Mouse (Mus musculus) left cerebral cortex, postnatal 36 days (tissue): ENCODE measurements around the gene Cdkl4. TPM values are rescaled to one million over a fixed set of nuclear protein-coding genes. Genes with fewer than 3 reads are reported as not detected.
"Not testable (repeated sequence)": the region's sequence is repeated elsewhere in the genome, so short reads cannot be mapped to it uniquely, and the experiment has no call there.

Source experiments
- DNase-seq, 2 experiments: peaks; one replicate each; pipeline ENCODE4 v3.0.0; 2021 to 2022; ENCODE audit warnings: low spot score in 2 of 2, mixed read lengths in 1 of 2
- intact Hi-C: fragments of 180-260 bp; cut with DNase I; formaldehyde crosslinking; loops from one replicate; pipeline ENCODE4 v1.15.1; 2025
- total RNA-seq, 2 experiments: library from RNA; stranded (reverse); gene quantifications; 2 replicates each; pipeline ENCODE4 v1.2.3; 2021

Cdkl4 gene
- total RNA-seq, 2 experiments from 2014 or later = 19.8 to 22.0 TPM

- intact Hi-C loops = no loop called here
- no peak for DNase-seq
Observed at GRCm38 (mm10) chr17:80568842-80569601, 8.6 kb downstream of the Cdkl4 start.

- intact Hi-C loops = no loop called here
- no peak for DNase-seq
Observed at GRCm38 (mm10) chr17:80568441-80568840, 9.2 kb downstream of the Cdkl4 start.

- intact Hi-C loops = no loop called here
Observed at GRCm38 (mm10) chr17:80564611-80564924, 13.0 kb downstream of the Cdkl4 start.

GRCm38 (mm10) chr17:80563762-80564610 is 13.6 kb downstream of the Cdkl4 start:
- intact Hi-C loops, DNase-seq: not testable (repeated sequence)

More at GRCm38 (mm10) chr17:80564611-80564924, 13.0 kb downstream of the Cdkl4 start:
- DNase-seq = no peak

GRCm38 (mm10) chr17:80562792-80563191 is 14.8 kb downstream of the Cdkl4 start:
- DNase-seq = no peak
- intact Hi-C loops = no loop called here

- DNase-seq = peak; percentile 49 to 65
- intact Hi-C loops = loop anchor here (2.0 kb wide), 1 partner anchor 270 kb away; the partner anchor contains the start of genes Dhx57 and Morn2
Observed at GRCm38 (mm10) chr17:80560669-80561401, 16.8 kb downstream of the Cdkl4 start.

- intact Hi-C loops = loop anchor here (2.0 kb wide), 2 partner anchors 105 to 269 kb away; partner anchors contain the start of genes Dhx57 and Morn2
- DNase-seq = no peak
Observed at GRCm38 (mm10) chr17:80559745-80560144, 17.9 kb downstream of the Cdkl4 start.

GRCm38 (mm10) chr17:80559050-80559449 is 18.6 kb downstream of the Cdkl4 start:
- intact Hi-C loops = loop anchor here (2.0 kb wide), 1 partner anchor 104 kb away; no protein-coding TSS in a partner anchor
- DNase-seq = no peak

- intact Hi-C loops = loop anchor here (2.0 kb wide), 1 partner anchor 104 kb away; no protein-coding TSS in a partner anchor
- DNase-seq = no peak
Observed at GRCm38 (mm10) chr17:80558583-80558982, 19.0 kb downstream of the Cdkl4 start.

- intact Hi-C loops = no loop called here
- DNase-seq = no peak
Observed at GRCm38 (mm10) chr17:80557461-80557860, 20.2 kb downstream of the Cdkl4 start.

GRCm38 (mm10) chr17:80553318-80554270 is 24.0 kb downstream of the Cdkl4 start:
- intact Hi-C loops = loop anchor here (1.0 kb wide), 2 partner anchors 70 to 74 kb away; no protein-coding TSS in a partner anchor
- peak; percentile 69 to 71 for DNase-seq

GRCm38 (mm10) chr17:80552653-80553052 is 25.0 kb downstream of the Cdkl4 start:
- intact Hi-C loops = loop anchor here (1.0 kb wide), 2 partner anchors 69 to 73 kb away; no protein-coding TSS in a partner anchor

GRCm38 (mm10) chr17:80550981-80551380 is 26.6 kb downstream of the Cdkl4 start:
- DNase-seq = no peak
- intact Hi-C loops = no loop called here

More at GRCm38 (mm10) chr17:80552653-80553052, 25.0 kb downstream of the Cdkl4 start:
- DNase-seq = no peak

- intact Hi-C loops = no loop called here
- no peak for DNase-seq
Observed at GRCm38 (mm10) chr17:80546846-80547245, 30.8 kb downstream of the Cdkl4 start.

- intact Hi-C loops = no loop called here
- no peak for DNase-seq
Observed at GRCm38 (mm10) chr17:80546227-80546626, 31.4 kb downstream of the Cdkl4 start.

- no peak for DNase-seq
- intact Hi-C loops = no loop called here
Observed at GRCm38 (mm10) chr17:80543646-80544045, 34.0 kb downstream of the Cdkl4 start.

- intact Hi-C loops = no loop called here
- no peak for DNase-seq
Observed at GRCm38 (mm10) chr17:80537136-80537535, 40.5 kb downstream of the Cdkl4 start.

- intact Hi-C loops = no loop called here
- no peak for DNase-seq
Observed at GRCm38 (mm10) chr17:80535633-80536032, 42.0 kb downstream of the Cdkl4 start.
